Mouse (Mus musculus) ovary, postnatal 14 days (tissue): ENCODE measurements at regions not wholly inside any gene's neighbourhood (a gene's known extent, or its start where the extent isn't known, plus 50 kb on each side); places are given as distances from the start of the nearest gene placed in this dataset.

Experiments
- DNase-seq: peaks from one replicate; pipeline ENCODE4 v3.0.0; 2022; ENCODE audit warnings: low spot score

GRCm38 (mm10) chr7:70117930-70118922 is 248.3 kb downstream of the Nr2f2 start:
- DNase-seq = no peak

GRCm38 (mm10) chr7:70109013-70109412 is 257.5 kb downstream of the Nr2f2 start:
- DNase-seq = no peak

- no peak for DNase-seq
Measured at GRCm38 (mm10) chr7:70105024-70105423, 261.5 kb downstream of the Nr2f2 start.

- no peak for DNase-seq
Measured at GRCm38 (mm10) chr7:70104486-70104885, 262.0 kb downstream of the Nr2f2 start.

- DNase-seq = no peak
Measured at GRCm38 (mm10) chr7:70103680-70104079, 262.9 kb downstream of the Nr2f2 start.

GRCm38 (mm10) chr7:70099001-70099400 is 267.5 kb downstream of the Nr2f2 start:
- no peak for DNase-seq

GRCm38 (mm10) chr7:70093916-70094784 is 272.4 kb downstream of the Nr2f2 start:
- DNase-seq = no peak

GRCm38 (mm10) chr7:70092089-70092488 is 274.4 kb downstream of the Nr2f2 start:
- DNase-seq = no peak

GRCm38 (mm10) chr7:70089121-70089520 is 277.4 kb downstream of the Nr2f2 start:
- no peak for DNase-seq

- no peak for DNase-seq
Measured at GRCm38 (mm10) chr7:70069662-70070061, 296.9 kb downstream of the Nr2f2 start.

- DNase-seq = no peak
Measured at GRCm38 (mm10) chr7:70067828-70068719, 298.5 kb downstream of the Nr2f2 start.

- DNase-seq = no peak
Measured at GRCm38 (mm10) chr7:70067071-70067470, 299.5 kb downstream of the Nr2f2 start.

- no peak for DNase-seq
Measured at GRCm38 (mm10) chr7:70066448-70066847, 300.1 kb downstream of the Nr2f2 start.

- peak; percentile 42 for DNase-seq
Measured at GRCm38 (mm10) chr7:70065471-70066130, 300.9 kb downstream of the Nr2f2 start.

- DNase-seq = no peak
Measured at GRCm38 (mm10) chr7:70047415-70047753, 319.2 kb downstream of the Nr2f2 start.

- DNase-seq = no peak
Measured at GRCm38 (mm10) chr7:70046691-70047414, 319.7 kb downstream of the Nr2f2 start.

GRCm38 (mm10) chr7:70037011-70037410 is 329.5 kb downstream of the Nr2f2 start:
- DNase-seq = no peak

- DNase-seq = no peak
Measured at GRCm38 (mm10) chr7:70032857-70033256, 333.7 kb downstream of the Nr2f2 start.

- DNase-seq = no peak
Measured at GRCm38 (mm10) chr7:70029311-70029710, 337.2 kb downstream of the Nr2f2 start.

GRCm38 (mm10) chr7:70025527-70025926 is 341.0 kb downstream of the Nr2f2 start:
- DNase-seq = no peak

- no peak for DNase-seq
Measured at GRCm38 (mm10) chr7:70016611-70017010, 349.9 kb downstream of the Nr2f2 start.
